Comparison of ENCODE assay signal across 1 mouse cellular context in genomic region chrX:73914827-73915703, GRCm38 (mm10).
A peak's percentile ranks its signal among the peaks of the same experiment; 100 is the strongest.
TF ChIP-seq lines count a peak whose summit lies in the region.

No protein-coding gene starts in this region.

TF ChIP-seq in CH12.LX, 34 proteins besides CTCF, POLR2A, EP300 and RAD21:
- TF ChIP-seq UBTF (IDR thresholded peaks at IDR 0.05; ENCODE audit: low read depth, low read length) = no peak
- no peak for TF ChIP-seq GABPA (IDR thresholded peaks at IDR 0.05; ENCODE audit: insufficient replicate concordance, low read depth, low read length)
- peak; percentile 71 for TF ChIP-seq POLR2AphosphoS2 (IDR thresholded peaks at IDR 0.05; ENCODE audit: low read depth, low read length)
- peak; percentile 36; the same call in 1 of the 2 replicates for TF ChIP-seq ELF1 (IDR thresholded peaks at IDR 0.05; ENCODE audit: low read depth, low read length)
- TF ChIP-seq MEF2A (IDR thresholded peaks at IDR 0.05; ENCODE audit: borderline replicate concordance, low read depth, low read length) = peak; percentile 16; the same call in 1 of the 2 replicates
- no peak for TF ChIP-seq ZMIZ1 (IDR thresholded peaks at IDR 0.05; ENCODE audit: low read depth, low read length)
- peak; percentile 56 for TF ChIP-seq HCFC1 (IDR thresholded peaks at IDR 0.05; ENCODE audit: low read depth, low read length)
- peak; percentile 90 for TF ChIP-seq ZNF384 (IDR thresholded peaks at IDR 0.05; ENCODE audit: low read depth, low read length)
- TF ChIP-seq NRF1 (IDR thresholded peaks at IDR 0.05; ENCODE audit: low read depth, low read length) = peak; percentile 92
- TF ChIP-seq USF1 (IDR thresholded peaks at IDR 0.05; ENCODE audit: low read depth, low read length) = no peak
- TF ChIP-seq ETS1 (conservative IDR thresholded peaks at IDR 0.05; ENCODE audit: low read depth, low read length) = no peak
- no peak; the same call in 1 of the 2 replicates for TF ChIP-seq NELFE (IDR thresholded peaks at IDR 0.05; ENCODE audit: low read depth, low read length)
- no peak for TF ChIP-seq CHD2 (IDR thresholded peaks at IDR 0.05; ENCODE audit: low read length)
- no peak for TF ChIP-seq MAZ (IDR thresholded peaks at IDR 0.05; ENCODE audit: low read depth, low read length)
- TF ChIP-seq TBP (conservative IDR thresholded peaks at IDR 0.05; ENCODE audit: low read depth, low read length) = 0 out of 2 replicates have a peak, but pooled peaks have one; percentile 21
- no peak for TF ChIP-seq BHLHE40 (IDR thresholded peaks at IDR 0.05; ENCODE audit: low read depth, low read length)
- no peak for TF ChIP-seq SMC3 (IDR thresholded peaks at IDR 0.05; ENCODE audit: low read depth, low read length)
- TF ChIP-seq MXI1 (IDR thresholded peaks at IDR 0.05; ENCODE audit: low read depth, low read length) = no peak
- TF ChIP-seq JUN (IDR thresholded peaks at IDR 0.05; ENCODE audit: insufficient read depth, low read depth, low read length) = no peak
- TF ChIP-seq TCF12 (IDR thresholded peaks at IDR 0.05; ENCODE audit: low read depth, low read length) = no peak
